11 mouse cellular contexts compared by ENCODE assay signal in the genomic region with DNA sequence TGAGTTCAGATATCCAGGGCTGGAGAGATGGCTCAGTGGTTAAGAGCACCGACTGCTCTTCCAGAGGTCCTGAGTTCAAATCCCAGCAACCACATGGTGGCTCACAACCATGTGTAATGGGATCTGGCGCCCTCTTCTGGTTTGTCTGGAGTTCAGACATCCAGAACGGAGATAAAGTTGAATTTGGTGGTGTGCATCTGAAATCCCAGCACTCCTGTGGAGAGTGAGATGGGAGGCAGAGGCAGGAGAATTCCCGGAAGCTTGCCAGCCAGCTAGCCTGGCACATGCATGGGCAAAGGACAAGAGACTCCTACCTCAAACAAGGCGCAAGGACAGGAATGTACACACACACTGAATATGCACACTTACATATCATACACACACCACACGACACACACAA. TPM values are rescaled to one million over a fixed set of nuclear protein-coding genes. Genes with fewer than 3 reads are reported as not detected.
DNase-seq lines count a peak whose midpoint lies in the region; ATAC-seq and TF ChIP-seq lines count a peak whose summit lies in the region.
"Had no signal": no experiment of that assay in that cellular context is flagged by ENCODE, and none has a peak within 500 bp of the region (broad histone marks: within the 10 kb centered on the region; RNA-seq: fewer than 3 reads in every experiment).

No protein-coding gene starts in this region.

- DNase-seq in heart, adult 11 months, result peak; percentile 90
- DNase-seq in heart, adult 8-10 months (ENCODE audit: low spot score), result no peak
- DNase-seq in lung, postnatal 4 days, result no peak
- DNase-seq in brain, embryonic 14.5 days (ENCODE audit: low read depth), result no peak
- no peak for DNase-seq in cerebellum, adult 9-11 months
- DNase-seq: cerebellum, postnatal 10 days; thymus, adult 18-20 months had no signal

- no peaks in the 10 kb centered on the region for H3K9me3 ChIP-seq in lung, embryonic 15.5 days
- no peaks in the 10 kb centered on the region for H3K9me3 ChIP-seq in liver, embryonic 16.5 days (replicated peaks; ENCODE audit: control insufficient read depth, low read length)

- no peaks in the 10 kb centered on the region for H3K36me3 ChIP-seq in lung, embryonic 15.5 days
- no peaks in the 10 kb centered on the region for H3K36me3 ChIP-seq in liver, embryonic 16.5 days (ENCODE audit: control insufficient read depth, insufficient read depth)

- no peak for ATAC-seq in lung, embryonic 15.5 days (ENCODE audit: borderline replicate concordance, extremely low read depth, low FRiP score, low TSS enrichment)
- ATAC-seq in liver, embryonic 16.5 days (ENCODE audit: low read depth), result no peak
- no peak for ATAC-seq in megakaryocyte progenitor cell, adult 5-6 weeks (replicated peaks; ENCODE audit: poor library complexity)

- no peak overlapping the region for H3K4me3 ChIP-seq in lung, embryonic 15.5 days
- no peak overlapping the region for H3K4me3 ChIP-seq in liver, embryonic 16.5 days (ENCODE audit: low read depth, low read length)

- TF ChIP-seq POLR2A in brain, embryonic 14.5 days (IDR thresholded peaks at IDR 0.05; ENCODE audit: borderline replicate concordance, extremely low read depth, insufficient read depth, insufficient read length, poor library complexity, severe bottlenecking), result no peak

- peak overlapping the region; percentile 6; the same call in 1 of the 2 replicates for H3K4me2 ChIP-seq in lung, embryonic 15.5 days
- H3K4me2 ChIP-seq in liver, embryonic 16.5 days (ENCODE audit: low read depth, low read length), result peak overlapping the region; percentile 56

- peak overlapping the region; percentile 34; the same call in 1 of the 2 replicates for H3K27ac ChIP-seq in lung, embryonic 15.5 days
- H3K27ac ChIP-seq in liver, embryonic 16.5 days (ENCODE audit: low read length), result peak overlapping the region; percentile 55; the same call in 1 of the 2 replicates

- H3K27me3 ChIP-seq in lung, embryonic 15.5 days, result no peaks in the 10 kb centered on the region
- no peaks in the 10 kb centered on the region for H3K27me3 ChIP-seq in liver, embryonic 16.5 days (ENCODE audit: control insufficient read depth, insufficient read depth, low read depth, low read length)

- peak; percentile 6; the same call in 1 of the 2 replicates for TF ChIP-seq CTCF in brain, embryonic 14.5 days (IDR thresholded peaks at IDR 0.05; ENCODE audit: borderline replicate concordance, extremely low read depth, insufficient read depth, insufficient read length)

- H3K4me1 ChIP-seq in lung, embryonic 15.5 days, result peaks cover 69% of the 10 kb centered on the region
- peaks cover 62% of the 10 kb centered on the region for H3K4me1 ChIP-seq in liver, embryonic 16.5 days (ENCODE audit: control insufficient read depth, low read depth, low read length)

- WGBS in lung, embryonic 15.5 days, result 84% methylated on average over 6 of the region's 6 CpGs
- 64% methylated on average over 6 of the region's 6 CpGs for whole genome bisulfite sequencing in liver, embryonic 16.5 days (ENCODE audit: insufficient replicate concordance)

- H3K9ac ChIP-seq in lung, embryonic 15.5 days, result no peak overlapping the region
- H3K9ac ChIP-seq in liver, embryonic 16.5 days (ENCODE audit: low read depth, low read length), result 0 out of 2 replicates have a peak overlapping the region, but pooled peaks have one; percentile 0

RNA-seq across cellular contexts. Expression of gene Ttyh3, which starts 4.6 kb away (rescaled TPM):
- 10 to 100 TPM in 2 of 4 experiments, 1 to 10 TPM in 2; 8.8 to 11.5 (median 9.9) TPM for total RNA-seq in heart, adult 8-10 months (2022)
- 38.0 and 39.1 TPM in 2 replicates for polyA plus RNA-seq in lung, embryonic 15.5 days (2015; fragmentation: Nextera tagmentation; extraction: Ambion mirVana)
- 164 and 280 TPM in 2 replicates for polyA plus RNA-seq in brain, embryonic 14.5 days (2012; rRNA removed)
- polyA plus RNA-seq in liver, embryonic 16.5 days (2015; fragmentation: Nextera tagmentation; extraction: Ambion mirVana), result 4.5 and 5.6 TPM in 2 replicates
- total RNA-seq in megakaryocyte progenitor cell, adult 5-6 weeks (2015), result 31.4 and 35.8 TPM in 2 replicates
- total RNA-seq in megakaryocyte progenitor cell, adult 5-6 weeks (2017), result 8.1 and 10.2 TPM in 2 replicates

RNA-seq across cellular contexts. Expression of gene Lfng, which starts 37.1 kb away (rescaled TPM):
- total RNA-seq in heart, adult 8-10 months (2022), result 1 to 10 TPM; 6.0 to 8.3 (median 6.9) TPM
- polyA plus RNA-seq in lung, embryonic 15.5 days (2015; fragmentation: Nextera tagmentation; extraction: Ambion mirVana), result 22.5 and 27.8 TPM in 2 replicates
- polyA plus RNA-seq in brain, embryonic 14.5 days (2012; rRNA removed), result 55.8 and 73.4 TPM in 2 replicates
- polyA plus RNA-seq in liver, embryonic 16.5 days (2015; fragmentation: Nextera tagmentation; extraction: Ambion mirVana), result 8.3 and 9.7 TPM in 2 replicates
- total RNA-seq in megakaryocyte progenitor cell, adult 5-6 weeks (2015), result 4.8 and 5.6 TPM in 2 replicates
- total RNA-seq in megakaryocyte progenitor cell, adult 5-6 weeks (2017), result 13.4 and 15.2 TPM in 2 replicates
- total RNA-seq: CH12.LX had no signal

RNA-seq across cellular contexts. Expression of gene Iqce, which starts 57.9 kb away (rescaled TPM):
- total RNA-seq in heart, adult 8-10 months (2022), result 1 to 10 TPM; 4.5 to 7.8 (median 5.6) TPM
- 21.9 and 22.3 TPM in 2 replicates for polyA plus RNA-seq in lung, embryonic 15.5 days (2015; fragmentation: Nextera tagmentation; extraction: Ambion mirVana)
- 42.4 and 49.9 TPM in 2 replicates for polyA plus RNA-seq in brain, embryonic 14.5 days (2012; rRNA removed)
- polyA plus RNA-seq in liver, embryonic 16.5 days (2015; fragmentation: Nextera tagmentation; extraction: Ambion mirVana), result 4.1 and 5.2 TPM in 2 replicates
- 9.8 and 12.7 TPM in 2 replicates for total RNA-seq in megakaryocyte progenitor cell, adult 5-6 weeks (2015)
- total RNA-seq in megakaryocyte progenitor cell, adult 5-6 weeks (2017), result 9.2 and 9.8 TPM in 2 replicates
